12 mouse cellular contexts compared by ENCODE assay signal in the genomic region with DNA sequence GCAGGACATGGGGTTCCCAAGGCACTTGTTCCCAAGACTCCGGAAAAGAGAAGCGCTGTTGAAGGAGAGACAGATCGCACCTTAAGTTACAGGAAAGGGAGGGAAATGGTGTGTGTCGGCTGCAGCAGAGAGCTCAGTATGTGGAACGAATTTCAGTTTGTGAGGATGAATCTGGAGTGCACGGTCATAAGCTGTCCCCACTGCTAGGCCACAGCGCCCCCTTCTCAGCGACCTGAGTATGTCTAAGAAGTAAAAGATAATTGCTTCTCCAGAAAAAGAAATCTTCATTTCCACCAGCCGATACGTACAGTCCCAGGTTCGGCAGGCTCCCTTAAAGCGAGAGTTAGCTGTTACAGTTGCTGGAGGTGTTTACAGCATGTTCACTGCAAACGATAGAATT. TPM values are rescaled to one million over a fixed set of nuclear protein-coding genes. Genes with fewer than 3 reads are reported as not detected.
DNase-seq lines count a peak whose midpoint lies in the region; ATAC-seq and TF ChIP-seq lines count a peak whose summit lies in the region.
"Had no signal": no experiment of that assay in that cellular context is flagged by ENCODE, and none has a peak within 500 bp of the region (broad histone marks: within the 10 kb centered on the region; RNA-seq: fewer than 3 reads in every experiment).

No protein-coding gene starts in this region.

- DNase-seq in heart, adult 2 months, result no peak
- DNase-seq in heart, postnatal 4 days, result no peak
- peak; percentile 32 for DNase-seq in liver
- DNase-seq in liver, embryonic 11.5 days (ENCODE audit: low spot score), result no peak
- no peak for DNase-seq in testis, postnatal 14 days (ENCODE audit: low spot score)
- no peak for DNase-seq in thymus, postnatal 14 days
- DNase-seq: layer of hippocampus, postnatal 36 days had no signal

- peak; percentile 36 for TF ChIP-seq CTCF in heart, adult 2 months (IDR thresholded peaks at IDR 0.05)
- TF ChIP-seq CTCF in ES-Bruce4 (IDR thresholded peaks at IDR 0.05; ENCODE audit: low read depth, low read length), result peak; percentile 40
- TF ChIP-seq CTCF in cortical plate, adult 2 months (IDR thresholded peaks at IDR 0.05; ENCODE audit: extremely low read depth, insufficient read depth, low read length), result 0 out of 2 replicates have a peak, but pooled peaks have one; percentile 19

- H3K4me1 ChIP-seq in heart, adult 2 months (ENCODE audit: control insufficient read depth, insufficient read depth, low read length), result peaks cover 3% of the 10 kb centered on the region
- peaks cover 20% of the 10 kb centered on the region for H3K4me1 ChIP-seq in liver, embryonic 11.5 days (replicated peaks; ENCODE audit: control insufficient read depth, insufficient read depth, low read length)
- H3K4me1 ChIP-seq in ES-Bruce4 (ENCODE audit: control insufficient read depth, insufficient read depth, low read length), result no peaks in the 10 kb centered on the region
- no peaks in the 10 kb centered on the region for H3K4me1 ChIP-seq in cortical plate, adult 2 months (ENCODE audit: control insufficient read depth, insufficient read depth, low read length)

- no peak overlapping the region for H3K27ac ChIP-seq in heart, adult 2 months
- no peak overlapping the region for H3K27ac ChIP-seq in liver, embryonic 11.5 days (ENCODE audit: low read depth, low read length)
- no peak overlapping the region for H3K27ac ChIP-seq in ES-Bruce4 (ENCODE audit: insufficient read depth, low read length)
- no peak overlapping the region for H3K27ac ChIP-seq in cortical plate, adult 2 months (ENCODE audit: insufficient read depth, low read length)
- H3K27ac ChIP-seq: macrophage had no signal

- no peaks in the 10 kb centered on the region for H3K27me3 ChIP-seq in heart, adult 2 months (ENCODE audit: control insufficient read depth, insufficient read depth, low read length)
- no peaks in the 10 kb centered on the region for H3K27me3 ChIP-seq in liver, embryonic 11.5 days (replicated peaks; ENCODE audit: control insufficient read depth, insufficient read depth, low read length)
- H3K27me3 ChIP-seq in ES-Bruce4 (ENCODE audit: control insufficient read depth, insufficient read depth, low read length, poor library complexity, severe bottlenecking), result no peaks in the 10 kb centered on the region

- whole genome bisulfite sequencing in heart, adult 2 months, result 67% methylated on average over 13 of the region's 13 CpGs
- 73% methylated on average over 13 of the region's 13 CpGs for WGBS in liver, embryonic 11.5 days

- no peak for ATAC-seq in liver, embryonic 11.5 days (replicated peaks; ENCODE audit: low FRiP score)
- ATAC-seq: CD4-positive, CD25-positive, alpha-beta regulatory T cell, adult 4 months had no signal

- peaks cover 13% of the 10 kb centered on the region for H3K36me3 ChIP-seq in heart, adult 2 months (ENCODE audit: control insufficient read depth, insufficient read depth, low read length)
- peaks cover 19% of the 10 kb centered on the region for H3K36me3 ChIP-seq in liver, embryonic 11.5 days (ENCODE audit: control insufficient read depth, insufficient read depth, low read length)
- no peaks in the 10 kb centered on the region for H3K36me3 ChIP-seq in ES-Bruce4 (ENCODE audit: control insufficient read depth, insufficient read depth, low read length, poor library complexity, severe bottlenecking)

- TF ChIP-seq POLR2A in heart, adult 2 months (IDR thresholded peaks at IDR 0.05; ENCODE audit: insufficient read depth, low read depth, low read length), result no peak
- TF ChIP-seq POLR2A in ES-Bruce4 (IDR thresholded peaks at IDR 0.05; ENCODE audit: insufficient read depth, low read length), result no peak
- no peak for TF ChIP-seq POLR2A in cortical plate, adult 2 months (IDR thresholded peaks at IDR 0.05; ENCODE audit: extremely low read depth, insufficient read depth, low read length)

- no peak overlapping the region for H3K9ac ChIP-seq in heart, adult 2 months (ENCODE audit: low read depth, low read length)
- H3K9ac ChIP-seq in liver, embryonic 11.5 days (ENCODE audit: low read depth, low read length), result no peak overlapping the region
- H3K9ac ChIP-seq in ES-Bruce4 (ENCODE audit: low read depth, poor library complexity, severe bottlenecking), result no peak overlapping the region

- intact Hi-C loops in heart, adult 2 months (cut with DNase I), result no loop called here

- H3K4me2 ChIP-seq in liver, embryonic 11.5 days, result no peak overlapping the region

- TF ChIP-seq EP300 in heart, adult 2 months (IDR thresholded peaks at IDR 0.05; ENCODE audit: insufficient read depth, low read depth, low read length), result no peak
- TF ChIP-seq EP300 in ES-Bruce4 (IDR thresholded peaks at IDR 0.05; ENCODE audit: insufficient read depth, low read depth, low read length), result no peak

- no peaks in the 10 kb centered on the region for H3K9me3 ChIP-seq in liver, embryonic 11.5 days (ENCODE audit: control insufficient read depth, low read length)
- H3K9me3 ChIP-seq in ES-Bruce4 (replicated peaks; ENCODE audit: control insufficient read depth, insufficient read depth, low read length, poor library complexity, severe bottlenecking), result 0 out of 2 replicates have a peak, but pooled peaks cover 4% of the 10 kb centered on the region

- H3K79me2 ChIP-seq in heart, adult 2 months (replicated peaks; ENCODE audit: control insufficient read depth, insufficient read depth, low read length), result no peaks in the 10 kb centered on the region; the same call in 1 of the 2 replicates

- H3K4me3 ChIP-seq in heart, adult 2 months, result no peak overlapping the region
- H3K4me3 ChIP-seq in liver, embryonic 11.5 days (ENCODE audit: low read depth, low read length), result no peak overlapping the region
- H3K4me3 ChIP-seq in ES-Bruce4 (ENCODE audit: low read depth, low read length), result no peak overlapping the region
- no peak overlapping the region for H3K4me3 ChIP-seq in cortical plate, adult 2 months (ENCODE audit: insufficient read depth, low read length)
- H3K4me3 ChIP-seq: myocyte had no signal

RNA-seq across cellular contexts. Expression of gene Heg1, which starts 44.3 kb away (rescaled TPM):
- 100 to 1,000 TPM; 126 to 148 TPM for total RNA-seq in heart, adult 2 months (2021)
- 60.6 and 123 TPM in 2 replicates for polyA plus RNA-seq in heart, adult 2 months (2012; rRNA removed)
- 100 to 1,000 TPM; 226 to 240 TPM for total RNA-seq in heart, postnatal 4 days (2021)
- polyA plus RNA-seq in liver, embryonic 11.5 days (2014; fragmentation: Nextera tagmentation; extraction: Ambion mirVana), result 14.6 and 17.7 TPM in 2 replicates
- polyA plus RNA-seq in ES-Bruce4 (2011; ENCODE audit: insufficient read depth, insufficient read length, low read depth, missing spikeins), result 18.5 and 21.7 TPM in 2 replicates
- 17.0 and 17.5 TPM in 2 replicates for polyA plus RNA-seq in cortical plate, adult 2 months (2012; rRNA removed)
